Mouse (Mus musculus) liver, postnatal 0 days (tissue): Measurements from ENCODE around the gene Nav2.

ENCODE experiments used
- CTCF ChIP-seq: sonication (generic); IDR thresholded peaks from 2 replicates; pipeline ENCODE4 v1.5.1; 2016; ENCODE audit warnings: antibody characterized with exemption, low read depth
- EP300 ChIP-seq: IDR thresholded peaks from 2 replicates; pipeline ENCODE4 v1.6.1; 2016; ENCODE audit warnings: antibody characterized with exemption, low read depth, mild to moderate bottlenecking

DNA sequence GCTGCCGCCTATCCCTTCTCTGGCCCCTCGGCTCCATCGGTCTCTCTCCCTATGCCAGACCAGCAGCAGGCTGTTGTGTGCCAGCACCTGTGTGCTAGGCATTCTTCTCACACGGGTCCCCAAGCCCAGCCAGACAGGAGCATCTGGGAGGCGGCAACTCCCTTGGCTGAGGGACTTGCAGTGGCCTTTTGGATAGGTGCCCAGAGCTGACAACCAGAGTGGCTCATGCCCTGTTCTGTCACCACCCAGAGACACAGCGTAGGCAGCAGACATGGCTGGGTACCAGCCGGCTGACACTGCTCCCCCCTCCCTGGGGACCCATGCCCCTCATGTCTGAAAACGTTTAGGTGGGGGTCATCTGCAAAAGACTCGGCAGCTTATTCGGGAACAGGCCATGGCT, 146.8 kb downstream of the Nav2 start:
- no peak for TF ChIP-seq EP300
- no peak for TF ChIP-seq CTCF
